Comparison of ENCODE assay signal across 8 mouse cellular contexts in genomic region chr16:20498677-20499475, GRCm38 (mm10). TPM values are rescaled to one million over a fixed set of nuclear protein-coding genes. Genes with fewer than 3 reads are reported as not detected.
DNase-seq lines count a peak whose midpoint lies in the region; ATAC-seq and TF ChIP-seq lines count a peak whose summit lies in the region.

Gene Eif2b5 (plus strand): TSS chr16:20498817.

- intact Hi-C loops in heart, postnatal 10 days (cut with DNase I) = loop anchor here (2.0 to 10.0 kb wide), 4 partner anchors 18 to 284 kb away; partner anchors contain the start of genes Camk2n2 and Dvl3

- no peak for TF ChIP-seq CTCF in ES-Bruce4 (IDR thresholded peaks at IDR 0.05; ENCODE audit: low read depth, low read length)
- TF ChIP-seq CTCF in liver, postnatal 0 days (IDR thresholded peaks at IDR 0.05; ENCODE audit: low read depth) = 0 out of 2 replicates have a peak, but pooled peaks have one; percentile 10

- DNase-seq in heart, postnatal 10 days = peak; percentile 97
- peak; percentile 87 for DNase-seq in large intestine, adult 2 months (ENCODE audit: low read depth, low spot score)
- DNase-seq in liver, postnatal 0 days = peak; percentile 91
- peak; percentile 90 for DNase-seq in testis, postnatal 10 days (ENCODE audit: low spot score)

- TF ChIP-seq POLR2A in ES-Bruce4 (IDR thresholded peaks at IDR 0.05; ENCODE audit: insufficient read depth, low read length) = peak; percentile 80

- ATAC-seq in cerebellum, adult (ENCODE audit: insufficient number of reproducible peaks, low FRiP score, low TSS enrichment) = peak; percentile 96
- ATAC-seq in forebrain, embryonic 13.5 days = peak; percentile 94
- ATAC-seq in liver, postnatal 0 days = peak; percentile 95
- peak; percentile 95 for ATAC-seq in neural tube, embryonic 14.5 days (ENCODE audit: low read depth)

- peaks cover 27% of the 10 kb centered on the region for H3K36me3 ChIP-seq in ES-Bruce4 (ENCODE audit: control insufficient read depth, insufficient read depth, low read length, poor library complexity, severe bottlenecking)
- peaks cover 29% of the 10 kb centered on the region for H3K36me3 ChIP-seq in forebrain, embryonic 13.5 days (ENCODE audit: poor library complexity, severe bottlenecking)
- H3K36me3 ChIP-seq in liver, postnatal 0 days (replicated peaks; ENCODE audit: insufficient read depth, low read length) = peaks cover 29% of the 10 kb centered on the region
- H3K36me3 ChIP-seq in neural tube, embryonic 14.5 days (ENCODE audit: control insufficient read depth, insufficient read depth, low read length) = peaks cover 29% of the 10 kb centered on the region

- no peaks in the 10 kb centered on the region for H3K4me1 ChIP-seq in ES-Bruce4 (ENCODE audit: control insufficient read depth, insufficient read depth, low read length)
- H3K4me1 ChIP-seq in forebrain, embryonic 13.5 days = peaks cover 22% of the 10 kb centered on the region
- H3K4me1 ChIP-seq in liver, postnatal 0 days (ENCODE audit: insufficient read depth) = peaks cover 15% of the 10 kb centered on the region
- H3K4me1 ChIP-seq in neural tube, embryonic 14.5 days (ENCODE audit: control insufficient read depth, insufficient read depth, low read length) = peaks cover 8% of the 10 kb centered on the region; the same call in 1 of the 2 replicates

- H3K9ac ChIP-seq in ES-Bruce4 (ENCODE audit: low read depth, poor library complexity, severe bottlenecking) = peak within 1 kb of the TSS; percentile 79
- H3K9ac ChIP-seq in forebrain, embryonic 13.5 days = peak within 1 kb of the TSS; percentile 91
- peak within 1 kb of the TSS; percentile 90 for H3K9ac ChIP-seq in liver, postnatal 0 days (replicated peaks)
- H3K9ac ChIP-seq in neural tube, embryonic 14.5 days (replicated peaks; ENCODE audit: low read depth, low read length) = peak within 1 kb of the TSS; percentile 84

- H3K27ac ChIP-seq in ES-Bruce4 (ENCODE audit: insufficient read depth, low read length) = peak within 1 kb of the TSS; percentile 19
- H3K27ac ChIP-seq in forebrain, embryonic 13.5 days = peak within 1 kb of the TSS; percentile 80
- H3K27ac ChIP-seq in liver, postnatal 0 days (ENCODE audit: low read depth) = peak within 1 kb of the TSS; percentile 13
- peak within 1 kb of the TSS; percentile 87 for H3K27ac ChIP-seq in neural tube, embryonic 14.5 days (ENCODE audit: low read depth, low read length)

- H3K9me3 ChIP-seq in ES-Bruce4 (replicated peaks; ENCODE audit: control insufficient read depth, insufficient read depth, low read length, poor library complexity, severe bottlenecking) = no peaks in the 10 kb centered on the region; the same call in 1 of the 2 replicates
- H3K9me3 ChIP-seq in forebrain, embryonic 13.5 days (replicated peaks) = no peaks in the 10 kb centered on the region
- H3K9me3 ChIP-seq in liver, postnatal 0 days (ENCODE audit: low read length) = no peaks in the 10 kb centered on the region
- H3K9me3 ChIP-seq in neural tube, embryonic 14.5 days (ENCODE audit: control insufficient read depth, low read length) = no peaks in the 10 kb centered on the region

- peak within 1 kb of the TSS; percentile 79 for H3K4me2 ChIP-seq in forebrain, embryonic 13.5 days
- peak within 1 kb of the TSS; percentile 85 for H3K4me2 ChIP-seq in liver, postnatal 0 days (ENCODE audit: low read depth, low read length)
- H3K4me2 ChIP-seq in neural tube, embryonic 14.5 days (ENCODE audit: low read depth, low read length) = peak within 1 kb of the TSS; percentile 74

- TF ChIP-seq EP300 in ES-Bruce4 (IDR thresholded peaks at IDR 0.05; ENCODE audit: insufficient read depth, low read depth, low read length) = peak; percentile 84; the same call in 1 of the 2 replicates
- no peak for TF ChIP-seq EP300 in liver, postnatal 0 days (IDR thresholded peaks at IDR 0.05; ENCODE audit: low read depth)

- peak within 1 kb of the TSS; percentile 99 for H3K4me3 ChIP-seq in ES-Bruce4 (ENCODE audit: low read depth, low read length)
- peak within 1 kb of the TSS; percentile 86 for H3K4me3 ChIP-seq in forebrain, embryonic 13.5 days
- H3K4me3 ChIP-seq in liver, postnatal 0 days (ENCODE audit: low read depth, low read length) = peak within 1 kb of the TSS; percentile 90
- H3K4me3 ChIP-seq in neural tube, embryonic 14.5 days (ENCODE audit: low read depth, low read length) = peak within 1 kb of the TSS; percentile 91

- no peaks in the 10 kb centered on the region for H3K27me3 ChIP-seq in ES-Bruce4 (ENCODE audit: control insufficient read depth, insufficient read depth, low read length, poor library complexity, severe bottlenecking)
- H3K27me3 ChIP-seq in forebrain, embryonic 13.5 days = peaks cover 17% of the 10 kb centered on the region
- H3K27me3 ChIP-seq in liver, postnatal 0 days (ENCODE audit: insufficient read depth, low read length) = no peaks in the 10 kb centered on the region
- no peaks in the 10 kb centered on the region for H3K27me3 ChIP-seq in neural tube, embryonic 14.5 days (ENCODE audit: control insufficient read depth, insufficient read depth, low read length)

- 1% methylated on average over 49 of the region's 49 CpGs for WGBS in forebrain, embryonic 13.5 days
- under 1% methylated on average over 49 of the region's 49 CpGs for WGBS in large intestine, adult 2 months
- under 1% methylated on average over 49 of the region's 49 CpGs for WGBS in liver, postnatal 0 days (ENCODE audit: insufficient replicate concordance)
- WGBS in neural tube, embryonic 14.5 days = under 1% methylated on average over 48 of the region's 49 CpGs

RNA-seq across cellular contexts. Expression of gene Eif2b5, which starts in this region (rescaled TPM):
- polyA plus RNA-seq in ES-Bruce4 (2011; ENCODE audit: insufficient read depth, insufficient read length, low read depth, missing spikeins) = 86.6 and 94.0 TPM in 2 replicates
- polyA plus RNA-seq in forebrain, embryonic 13.5 days (2015; fragmentation: Nextera tagmentation; extraction: Ambion mirVana) = 101 and 112 TPM in 2 replicates
- total RNA-seq in heart, postnatal 10 days (2021) = 10 to 100 TPM; 52.7 to 54.2 TPM
- 28.8 and 30.9 TPM in 2 replicates for polyA plus RNA-seq in large intestine, adult 2 months (2012; rRNA removed)
- 25.3 and 26.1 TPM in 2 replicates for polyA plus RNA-seq in liver, postnatal 0 days (2015; fragmentation: Nextera tagmentation; extraction: Ambion mirVana)
- 84.9 and 108 TPM in 2 replicates for polyA plus RNA-seq in neural tube, embryonic 14.5 days (2014; fragmentation: Nextera tagmentation; extraction: Ambion mirVana)

Comparison
In these comparisons a context has a peak if more than half of its experiments do, and no peak if none do; other contexts are left out.
1. Peak in every context shown above with its lines: DNase-seq, ATAC-seq, H3K4me3 ChIP-seq and H3K27ac ChIP-seq.
2. H3K27ac ChIP-seq: peak in every context shown above with its lines; median percentile 87 in neural tube, embryonic 14.5 days; 80 in forebrain, embryonic 13.5 days; 19 in ES-Bruce4; 13 in liver, postnatal 0 days.